Mouse (Mus musculus) hindbrain, embryonic 14.5 days (tissue): Measurements from ENCODE around the gene Lrrc8c. TPM values are rescaled to one million over a fixed set of nuclear protein-coding genes. Genes with fewer than 3 reads are reported as not detected.
A peak's percentile ranks its signal among the peaks of the same experiment; 100 is the strongest.

Source experiments
- ATAC-seq: fragments of 200-750 bp; cut with Nextera tagmentation; 2 replicates; pipeline ENCODE4 v1.8.0; 2017; ENCODE audit warnings: moderate number of reproducible peaks, mild to moderate bottlenecking, moderate TSS enrichment, moderate library complexity; ENCODE audit not compliant: low FRiP score
- DNase-seq: peaks from one replicate; pipeline ENCODE4 v3.0.0-alpha.2; 2015; ENCODE audit warnings: low spot score
- H3K27ac ChIP-seq: fragments of 300-500 bp; sonication (generic); 2 replicates; pipeline ENCODE4 v1.5.1; 2014; ENCODE audit warnings: mild to moderate bottlenecking, moderate library complexity
- H3K27me3 ChIP-seq: fragments of 300-500 bp; sonication (generic); 2 replicates; pipeline ENCODE4 v1.6.1; 2014; ENCODE audit warnings: mild to moderate bottlenecking, low read length, mixed read lengths; ENCODE audit not compliant: control insufficient read depth, insufficient read depth
- H3K36me3 ChIP-seq: fragments of 300-500 bp; sonication (generic); replicated peaks from 2 replicates; pipeline ENCODE4 v1.6.1; 2014; ENCODE audit not compliant: control insufficient read depth, insufficient read depth
- H3K4me1 ChIP-seq: fragments of 300-500 bp; sonication (generic); replicated peaks from 2 replicates; pipeline ENCODE4 v1.6.1; 2014; ENCODE audit warnings: antibody characterized with exemption, low read length, mixed read lengths; ENCODE audit not compliant: control insufficient read depth, insufficient read depth
- H3K4me2 ChIP-seq: fragments of 300-500 bp; sonication (generic); replicated peaks from 2 replicates; pipeline ENCODE4 v1.6.1; 2014; ENCODE audit warnings: mild to moderate bottlenecking, moderate library complexity
- H3K4me3 ChIP-seq: fragments of 300-500 bp; sonication (generic); replicated peaks from 2 replicates; pipeline ENCODE4 v1.5.1; 2014; ENCODE audit warnings: mild to moderate bottlenecking, low read length
- H3K9ac ChIP-seq: fragments of 300-500 bp; sonication (generic); 2 replicates; pipeline ENCODE4 v1.6.1; 2014
- H3K9me3 ChIP-seq: fragments of 300-500 bp; sonication (generic); 2 replicates; pipeline ENCODE4 v1.6.1; 2016; ENCODE audit warnings: low read length; ENCODE audit not compliant: control insufficient read depth
- WGBS: fragments of 180-500 bp; shearing (Covaris S2); extraction: QIAGEN DNeasy Blood & Tissue Kit; methylation state at CpG from one replicate; pipeline ENCODE4 v1.1.7; 2014; 5-methylcytosine and 5-hydroxymethylcytosine counted together
- polyA plus RNA-seq: library from polyadenylated mRNA; unstranded; fragments of >200 nt; fragmentation: Nextera tagmentation; extraction: Ambion mirVana; gene quantifications from 2 replicates; pipeline ENCODE4 v1.2.1, GENCODE M21; 2014

Lrrc8c gene
- polyA plus RNA-seq, 1 experiment from 2014 or later, result 18.2 TPM

DNA sequence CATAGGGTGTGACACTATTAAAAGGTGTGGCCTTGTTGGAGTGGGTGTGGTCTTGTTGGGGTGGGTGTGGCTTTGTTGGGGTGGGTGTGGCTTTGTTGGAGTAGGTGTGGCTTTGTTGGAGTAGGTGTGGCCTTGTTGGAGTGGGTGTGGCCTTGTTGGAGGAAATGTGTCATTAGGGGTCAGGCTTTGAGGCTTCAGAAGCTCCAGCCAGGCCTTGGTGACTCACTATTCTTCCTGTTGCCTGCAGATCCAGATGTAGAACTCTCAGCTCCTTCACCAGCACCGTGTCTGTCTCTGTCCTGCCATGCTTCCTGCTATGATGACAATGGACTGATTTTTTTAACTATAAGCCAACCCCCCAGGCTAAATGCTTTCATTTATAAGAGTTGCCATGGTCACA is 19.8 kb upstream of the Lrrc8c start:
- no peak for DNase-seq
- H3K27me3 ChIP-seq, result no peaks in the 10 kb centered on the region
- no peak overlapping the region for H3K27ac ChIP-seq
- H3K9ac ChIP-seq, result no peak overlapping the region
- H3K9me3 ChIP-seq, result no peaks in the 10 kb centered on the region
- H3K4me1 ChIP-seq, result peaks cover 25% of the 10 kb centered on the region
- WGBS, result 43% methylated on average over 1 of the region's 1 CpGs
- no peak overlapping the region for H3K4me3 ChIP-seq
- no peaks in the 10 kb centered on the region for H3K36me3 ChIP-seq
- H3K4me2 ChIP-seq, result no peak overlapping the region
- ATAC-seq, result no peak

DNA sequence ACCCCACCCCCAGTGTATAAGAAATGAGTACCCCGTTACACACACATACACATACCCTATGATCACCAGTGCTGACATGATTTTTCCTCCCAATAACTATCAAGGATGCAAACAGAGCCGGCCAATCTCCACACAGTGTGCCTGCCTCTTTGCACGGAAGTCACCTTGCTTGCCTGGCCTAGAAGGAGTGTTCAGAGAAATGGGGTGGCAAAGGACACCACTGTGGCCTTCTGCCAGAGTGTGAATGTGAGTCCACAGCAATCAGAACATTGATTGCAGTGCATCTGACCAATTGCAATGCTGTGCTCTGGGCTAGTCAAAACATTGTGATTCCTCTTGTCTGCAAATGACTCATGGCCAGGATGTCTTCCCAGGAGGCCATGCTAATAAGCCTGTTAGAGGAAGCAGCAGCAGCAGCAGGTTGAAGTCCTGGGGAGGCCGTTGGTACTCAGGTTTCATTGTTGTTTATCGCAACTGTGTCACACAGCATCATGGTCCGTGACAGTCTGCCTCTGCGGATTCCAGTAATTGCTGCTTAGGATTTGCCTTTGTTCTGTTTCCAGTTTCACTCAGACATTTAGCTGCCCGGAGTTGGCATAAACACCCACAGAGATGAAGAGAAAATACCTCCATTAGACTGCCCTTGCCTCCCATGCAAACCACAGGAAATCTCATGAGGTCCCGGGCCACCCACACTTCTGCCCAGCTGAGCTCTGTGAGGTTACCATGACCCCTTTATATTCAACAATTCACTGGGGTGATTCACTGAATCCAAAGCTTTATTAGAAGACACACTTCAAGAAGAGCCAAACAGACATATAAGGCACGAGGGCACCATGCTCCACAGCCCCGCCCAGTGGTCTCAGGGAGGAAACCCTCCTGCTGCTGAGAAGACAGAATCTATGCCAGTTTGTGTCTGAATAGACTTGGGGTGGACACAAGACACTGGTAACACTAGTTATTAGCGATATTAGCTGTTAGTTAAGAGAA is 18.8 kb upstream of the Lrrc8c start:
- H3K4me3 ChIP-seq, result no peak overlapping the region
- H3K36me3 ChIP-seq, result no peaks in the 10 kb centered on the region
- H3K4me2 ChIP-seq, result no peak overlapping the region
- WGBS, result 40% methylated on average over 12 of the region's 12 CpGs
- no peak for DNase-seq
- H3K9me3 ChIP-seq, result no peaks in the 10 kb centered on the region
- H3K9ac ChIP-seq, result no peak overlapping the region
- peaks cover 15% of the 10 kb centered on the region for H3K4me1 ChIP-seq
- no peaks in the 10 kb centered on the region for H3K27me3 ChIP-seq
- H3K27ac ChIP-seq, result no peak overlapping the region; the same call in 1 of the 2 replicates
- ATAC-seq, result peak; percentile 7; the same call in 1 of the 2 replicates

DNA sequence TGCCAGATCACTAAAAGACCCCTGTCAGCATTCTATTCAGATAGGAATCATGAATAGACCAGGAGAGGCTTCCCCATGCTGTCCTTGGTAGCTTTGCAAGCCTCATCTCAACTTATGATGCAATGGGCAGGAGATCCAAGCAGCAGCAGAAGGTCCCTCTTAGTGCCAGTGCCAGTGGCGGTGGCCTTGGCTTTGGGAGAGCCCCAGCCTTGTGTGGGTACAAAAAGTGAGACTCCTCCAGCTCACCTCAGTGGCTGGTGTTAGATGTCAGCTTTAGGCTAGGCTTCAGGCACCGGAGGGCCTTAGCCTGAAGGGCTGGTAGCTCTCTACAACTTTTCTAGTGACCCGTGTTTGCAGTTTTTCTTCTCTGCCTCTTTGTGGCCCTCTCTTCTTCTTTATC is 18.1 kb upstream of the Lrrc8c start:
- Histone ChIP-seq H3K4me2 (no peak overlapping the region), H3K27me3 (no peaks in the 10 kb centered on the region), H3K36me3 (no peaks in the 10 kb centered on the region), H3K9ac (no peak overlapping the region), H3K9me3 (no peaks in the 10 kb centered on the region), H3K4me1 (peaks cover 13% of the 10 kb centered on the region), H3K4me3 (no peak overlapping the region), H3K27ac (no peak overlapping the region)
- 87% methylated on average over 3 of the region's 3 CpGs for WGBS
- DNase-seq (no peak), ATAC-seq (no peak)

DNA sequence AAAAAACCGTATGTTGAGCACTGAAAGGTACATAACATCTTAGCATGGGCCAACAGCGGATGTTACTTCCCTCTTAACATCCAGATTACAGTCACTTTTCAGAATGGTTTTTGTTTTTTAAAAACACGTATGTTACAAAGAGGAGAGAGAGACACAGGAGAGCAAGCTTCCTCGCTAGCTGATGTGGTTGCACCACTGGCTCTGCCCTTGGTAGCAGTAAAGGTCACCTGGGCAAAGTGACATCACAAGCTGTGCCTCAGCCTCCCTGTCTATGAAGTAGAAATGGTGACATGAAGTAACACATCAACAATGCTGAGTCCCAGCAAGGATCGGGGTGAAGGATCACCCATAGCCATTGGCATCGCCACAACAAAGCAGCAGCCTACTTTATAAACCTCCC is 10.4 kb upstream of the Lrrc8c start:
- H3K4me3 ChIP-seq, result no peak overlapping the region
- no peak for DNase-seq
- H3K9me3 ChIP-seq, result no peaks in the 10 kb centered on the region
- no peaks in the 10 kb centered on the region for H3K36me3 ChIP-seq
- 89% methylated on average over 6 of the region's 6 CpGs for WGBS
- H3K9ac ChIP-seq, result no peak overlapping the region
- ATAC-seq, result no peak
- no peaks in the 10 kb centered on the region for H3K27me3 ChIP-seq
- H3K27ac ChIP-seq, result no peak overlapping the region
- H3K4me2 ChIP-seq, result no peak overlapping the region
- H3K4me1 ChIP-seq, result no peaks in the 10 kb centered on the region

DNA sequence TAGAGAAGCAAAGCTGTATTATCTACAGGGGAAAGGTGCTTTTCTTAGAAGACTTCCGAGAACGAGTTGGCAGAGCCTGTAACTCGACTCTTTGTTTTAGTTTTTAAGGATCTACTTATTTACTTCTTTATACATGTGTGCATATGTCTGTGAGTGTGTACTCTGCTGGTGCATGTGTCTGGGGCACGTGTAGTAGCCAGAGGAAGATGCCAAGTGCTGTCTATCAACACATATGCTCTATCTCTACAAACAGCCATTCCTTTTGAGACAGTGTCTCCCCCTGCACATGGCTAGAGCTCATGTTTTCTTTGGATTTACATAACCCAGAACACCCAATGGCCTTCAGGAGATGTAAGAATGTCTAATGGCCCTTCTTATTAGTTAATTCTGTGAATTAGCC is 6.9 kb upstream of the Lrrc8c start:
- Histone ChIP-seq H3K27ac (no peak overlapping the region), H3K4me2 (no peak overlapping the region), H3K4me1 (no peaks in the 10 kb centered on the region), H3K4me3 (no peak overlapping the region), H3K36me3 (no peaks in the 10 kb centered on the region), H3K9ac (no peak overlapping the region), H3K9me3 (no peaks in the 10 kb centered on the region), H3K27me3 (no peaks in the 10 kb centered on the region)
- ATAC-seq (no peak), DNase-seq (no peak)
- 79% methylated on average over 4 of the region's 4 CpGs for WGBS

DNA sequence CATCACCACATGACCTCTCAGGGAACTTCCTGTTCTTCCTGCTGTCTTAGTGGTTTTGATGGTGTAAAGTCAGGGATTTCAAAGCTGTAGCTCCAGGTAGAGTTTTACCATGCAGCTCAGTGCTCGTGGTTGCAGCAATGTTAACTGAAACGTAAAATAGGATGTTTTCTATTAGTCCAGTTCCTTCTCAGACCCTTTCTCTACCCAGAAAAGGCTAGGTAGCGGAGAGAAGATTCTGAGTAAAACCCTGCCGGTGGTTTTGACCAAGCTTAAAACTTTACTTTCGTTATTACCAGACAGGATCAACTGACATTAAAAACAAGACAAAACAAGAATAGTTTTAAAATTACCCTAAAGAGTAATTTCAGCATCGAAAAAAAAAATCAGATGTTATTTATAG is 3.7 kb upstream of the Lrrc8c start:
- Histone ChIP-seq H3K27ac (no peak overlapping the region), H3K36me3 (no peaks in the 10 kb centered on the region), H3K4me1 (peaks cover 17% of the 10 kb centered on the region), H3K27me3 (no peaks in the 10 kb centered on the region), H3K9ac (no peak overlapping the region), H3K9me3 (no peaks in the 10 kb centered on the region), H3K4me2 (no peak overlapping the region), H3K4me3 (no peak overlapping the region)
- 84% methylated on average over 6 of the region's 6 CpGs for WGBS
- DNase-seq (no peak), ATAC-seq (no peak)

DNA sequence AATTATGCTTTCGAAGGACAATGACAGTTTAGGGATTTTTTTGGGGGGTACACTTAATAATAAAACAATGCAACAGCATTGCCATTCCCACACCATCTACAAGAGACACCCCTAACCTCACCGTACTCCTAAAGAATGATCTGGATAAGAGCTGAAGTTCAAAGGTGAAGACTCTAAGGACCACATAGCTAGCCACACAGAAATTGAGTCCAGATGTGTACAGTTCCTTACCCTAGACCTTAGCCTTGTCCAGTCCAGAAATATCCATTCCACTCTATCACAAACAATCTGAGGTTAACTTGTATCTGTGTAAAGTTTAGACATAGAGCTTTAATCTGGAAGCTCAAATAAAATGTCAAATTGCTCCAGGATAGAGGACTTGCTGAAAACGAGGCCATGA is 2.9 kb upstream of the Lrrc8c start:
- Histone ChIP-seq H3K27ac (no peak overlapping the region), H3K4me2 (no peak overlapping the region), H3K4me1 (peaks cover 22% of the 10 kb centered on the region), H3K9ac (no peak overlapping the region), H3K4me3 (no peak overlapping the region), H3K9me3 (no peaks in the 10 kb centered on the region), H3K27me3 (no peaks in the 10 kb centered on the region), H3K36me3 (no peaks in the 10 kb centered on the region)
- 72% methylated on average over 3 of the region's 3 CpGs for WGBS
- no peak for ATAC-seq
- DNase-seq, result no peak

DNA sequence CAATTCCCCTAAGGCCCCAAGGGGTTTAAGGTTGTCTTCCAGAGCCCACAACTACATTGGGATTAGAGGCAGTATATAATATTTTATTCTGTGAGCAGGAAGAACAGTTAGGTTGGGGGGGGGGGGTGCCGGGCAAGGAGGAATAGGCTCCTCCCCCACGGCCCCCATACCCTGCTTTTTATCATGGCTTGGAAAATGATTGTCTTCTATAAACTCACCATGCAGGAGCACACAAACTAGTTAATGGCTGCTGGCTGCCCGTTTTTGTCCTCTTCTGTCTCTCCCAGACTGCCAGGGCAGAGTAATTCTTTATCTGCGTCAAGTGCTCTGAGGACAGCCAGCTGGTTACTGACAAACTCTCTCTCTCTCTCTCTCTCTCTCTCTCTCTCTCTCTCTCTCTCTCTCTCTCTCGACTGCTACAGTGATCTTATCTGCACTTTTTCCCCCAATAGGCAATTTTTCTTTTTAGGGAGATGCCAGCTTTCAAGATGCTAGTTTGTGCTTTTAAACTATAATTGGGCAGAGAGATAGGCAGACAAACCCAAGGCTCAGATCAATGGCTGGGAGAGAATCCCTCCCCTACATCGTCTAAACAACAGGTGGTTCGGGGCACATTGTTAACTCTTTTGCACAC is 1.1 kb upstream of the Lrrc8c start:
- Histone ChIP-seq H3K9me3 (no peaks in the 10 kb centered on the region), H3K4me3 (peak overlapping the region; percentile 72), H3K36me3 (no peaks in the 10 kb centered on the region), H3K4me1 (peaks cover 22% of the 10 kb centered on the region), H3K27me3 (no peaks in the 10 kb centered on the region), H3K9ac (peak overlapping the region; percentile 85), H3K27ac (no peak overlapping the region), H3K4me2 (peak overlapping the region; percentile 92)
- WGBS, result 13% methylated on average over 7 of the region's 7 CpGs
- ATAC-seq, result no peak
- DNase-seq, result no peak

DNA sequence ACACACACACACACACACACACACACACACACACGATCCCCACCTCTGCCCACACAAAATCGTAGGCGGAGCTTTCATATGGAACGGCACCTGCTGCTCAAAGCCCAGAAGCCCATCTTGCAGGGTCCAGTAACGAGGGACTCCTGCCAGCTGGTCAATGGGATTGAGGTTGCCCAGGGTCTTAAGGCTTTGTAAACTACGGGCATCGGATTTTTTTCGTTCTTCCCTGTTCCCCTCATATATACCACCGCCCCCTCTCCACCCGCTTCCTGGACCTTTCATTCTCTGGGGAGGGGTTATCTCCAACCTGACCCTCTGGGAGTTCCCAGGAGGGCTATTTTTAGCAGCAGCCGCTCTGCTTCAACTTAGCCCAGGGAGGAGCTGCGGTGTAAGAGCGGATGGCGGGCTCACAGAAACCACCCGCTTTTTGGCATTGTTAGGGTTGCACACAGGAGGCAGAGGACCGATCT is 527 bp upstream of the Lrrc8c start:
- peak overlapping the region; percentile 92 for H3K4me2 ChIP-seq
- H3K9me3 ChIP-seq, result no peaks in the 10 kb centered on the region
- H3K9ac ChIP-seq, result peak overlapping the region; percentile 85
- WGBS, result 1% methylated on average over 16 of the region's 16 CpGs
- H3K27me3 ChIP-seq, result no peaks in the 10 kb centered on the region
- ATAC-seq (peak; percentile 61), DNase-seq (no peak)
- H3K36me3 ChIP-seq, result no peaks in the 10 kb centered on the region
- peak overlapping the region; percentile 72 for H3K4me3 ChIP-seq
- H3K27ac ChIP-seq, result peak overlapping the region; percentile 82
- peaks cover 22% of the 10 kb centered on the region for H3K4me1 ChIP-seq
